Comparison of ENCODE assay signal across 8 mouse cellular contexts in the genomic region with DNA sequence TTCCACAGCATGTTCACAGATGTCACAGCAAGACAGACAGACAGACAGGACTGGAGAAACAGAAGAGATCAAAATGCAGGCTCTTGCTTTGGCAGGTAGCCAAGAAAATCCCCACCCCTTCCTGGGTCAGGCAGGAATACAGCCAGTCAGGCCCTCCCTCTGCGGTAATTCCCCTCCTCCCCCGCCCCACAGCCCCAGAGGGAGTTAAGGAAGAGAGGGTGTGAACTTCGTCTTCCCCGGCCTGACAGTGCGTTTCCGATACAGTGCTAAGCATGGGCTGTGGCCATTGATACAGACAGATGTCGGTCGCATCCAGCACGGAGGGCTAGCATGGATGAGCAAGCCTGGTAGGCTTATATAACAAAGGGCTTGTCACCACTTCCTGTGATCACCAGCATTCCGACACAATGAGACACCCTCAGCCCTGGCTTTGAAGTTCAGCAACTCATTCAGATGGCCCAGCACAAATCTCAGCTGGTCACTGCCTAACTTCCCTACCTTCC. TPM values are rescaled to one million over a fixed set of nuclear protein-coding genes. Genes with fewer than 3 reads are reported as not detected.
A peak's percentile ranks its signal among the peaks of the same experiment; 100 is the strongest.
DNase-seq lines count a peak whose midpoint lies in the region; ATAC-seq and TF ChIP-seq lines count a peak whose summit lies in the region.

No protein-coding gene starts in this region.

- no peak for TF ChIP-seq CTCF in heart, postnatal 0 days (IDR thresholded peaks at IDR 0.05; ENCODE audit: low read depth)

- intact Hi-C loops in left cerebral cortex, postnatal 36 days (cut with DNase I), result no loop called here

- H3K36me3 ChIP-seq in heart, postnatal 0 days (replicated peaks; ENCODE audit: control insufficient read depth, insufficient read depth, low read length), result no peaks in the 10 kb centered on the region
- no peaks in the 10 kb centered on the region for H3K36me3 ChIP-seq in stomach, embryonic 15.5 days

- H3K4me2 ChIP-seq in heart, postnatal 0 days (ENCODE audit: low read depth, low read length), result peak overlapping the region; percentile 41
- H3K4me2 ChIP-seq in stomach, embryonic 15.5 days, result peak overlapping the region; percentile 46

- peak; percentile 76 for ATAC-seq in heart, postnatal 0 days (ENCODE audit: insufficient read depth, low read depth)
- ATAC-seq in megakaryocyte, adult 5-6 weeks (ENCODE audit: poor library complexity, severe bottlenecking), result peak; percentile 53; the same call in 1 of the 2 replicates
- ATAC-seq in stomach, embryonic 15.5 days (ENCODE audit: insufficient read depth, low FRiP score, low read depth), result peak; percentile 84

- peak; percentile 56; the same call in 1 of the 2 replicates for TF ChIP-seq EP300 in heart, postnatal 0 days (IDR thresholded peaks at IDR 0.05; ENCODE audit: low read depth)

- peaks cover 82% of the 10 kb centered on the region for H3K4me1 ChIP-seq in heart, postnatal 0 days (ENCODE audit: control insufficient read depth, insufficient read depth)
- H3K4me1 ChIP-seq in stomach, embryonic 15.5 days, result peaks cover 25% of the 10 kb centered on the region

- H3K9ac ChIP-seq in heart, postnatal 0 days (replicated peaks; ENCODE audit: low read depth, low read length), result no peak overlapping the region
- no peak overlapping the region for H3K9ac ChIP-seq in stomach, embryonic 15.5 days

- peak; percentile 45 for DNase-seq in ovary, adult 18-20 months (ENCODE audit: low spot score)
- no peak for DNase-seq in ovary, postnatal 10 days (ENCODE audit: low spot score)
- peak; percentile 64 for DNase-seq in embryo, embryonic 11 days
- DNase-seq in heart, postnatal 0 days (ENCODE audit: low spot score), result peak; percentile 82
- peak; percentile 85 for DNase-seq in kidney, postnatal 14 days
- no peak for DNase-seq in left cerebral cortex, postnatal 36 days (ENCODE audit: low spot score in 2 of 2)

- H3K27ac ChIP-seq in heart, postnatal 0 days (ENCODE audit: low read depth), result peak overlapping the region; percentile 81
- peak overlapping the region; percentile 84 for H3K27ac ChIP-seq in stomach, embryonic 15.5 days

- H3K4me3 ChIP-seq in heart, postnatal 0 days (ENCODE audit: low read depth, low read length), result no peak overlapping the region
- no peak overlapping the region for H3K4me3 ChIP-seq in stomach, embryonic 15.5 days (replicated peaks)

- H3K9me3 ChIP-seq in heart, postnatal 0 days (replicated peaks; ENCODE audit: control insufficient read depth, low read length), result no peaks in the 10 kb centered on the region
- no peaks in the 10 kb centered on the region for H3K9me3 ChIP-seq in stomach, embryonic 15.5 days

- no peaks in the 10 kb centered on the region for H3K27me3 ChIP-seq in heart, postnatal 0 days (ENCODE audit: control insufficient read depth, insufficient read depth, low read length)
- no peaks in the 10 kb centered on the region for H3K27me3 ChIP-seq in stomach, embryonic 15.5 days (replicated peaks)

- 3% methylated on average over 9 of the region's 10 CpGs for WGBS in heart, postnatal 0 days
- 1% methylated on average over 10 of the region's 10 CpGs for WGBS in stomach, embryonic 15.5 days

RNA-seq across cellular contexts. Expression of a gene that starts 18.4 kb away (rescaled TPM):
- total RNA-seq in heart, postnatal 0 days (2014; rRNA removed; ENCODE audit: low replicate concordance), result 54.8 and 79.6 TPM in 2 replicates
- polyA plus RNA-seq in heart, postnatal 0 days (2015; fragmentation: Nextera tagmentation; extraction: Ambion mirVana), result 6.5 and 7.4 TPM in 2 replicates
- total RNA-seq in megakaryocyte, adult 5-6 weeks (2015), result 3.7 and 3.9 TPM in 2 replicates
- 1.8 and 3.3 TPM in 2 replicates for total RNA-seq in megakaryocyte, adult 5-6 weeks (2017)
- 5.4 and 5.8 TPM in 2 replicates for polyA plus RNA-seq in stomach, embryonic 15.5 days (2015; fragmentation: Nextera tagmentation; extraction: Ambion mirVana)
- total RNA-seq in left cerebral cortex, postnatal 36 days (2021), result 10 to 100 TPM; 11.5 to 14.5 TPM

Comparison
In these comparisons a context has a peak if more than half of its experiments do, and no peak if none do; other contexts are left out.
1. DNase-seq: peak in ovary, adult 18-20 months (single experiment), embryo, embryonic 11 days (single experiment), heart, postnatal 0 days (single experiment) and kidney, postnatal 14 days (single experiment); none in ovary, postnatal 10 days (single experiment) and left cerebral cortex, postnatal 36 days (0 of 2).
2. Peak in every context shown above with its lines, with median percentiles within 50 percentile points of each other: ATAC-seq.